Mouse (Mus musculus) testis, adult 2 months (tissue): ENCODE results near the gene Pms2. TPM values are rescaled to one million over a fixed set of nuclear protein-coding genes. Genes with fewer than 3 reads are reported as not detected.
A peak's percentile ranks its signal among the peaks of the same experiment; 100 is the strongest.

Experiments used
- H3K27ac ChIP-seq: fragments of 200-500 bp; 2 replicates; pipeline ENCODE4 v1.5.1; 2012; ENCODE audit warnings: low read depth, low read length; ENCODE audit not compliant: control insufficient read depth, insufficient read depth
- H3K27me3 ChIP-seq: fragments of 200-500 bp; 2 replicates; pipeline ENCODE4 v1.6.1; 2012; ENCODE audit warnings: mild to moderate bottlenecking, low read length, moderate library complexity; ENCODE audit not compliant: control insufficient read depth, insufficient read depth
- H3K36me3 ChIP-seq: fragments of 200-500 bp; 2 replicates; pipeline ENCODE4 v1.6.1; 2012; ENCODE audit warnings: mild to moderate bottlenecking, low read length; ENCODE audit not compliant: control insufficient read depth, insufficient read depth
- H3K4me1 ChIP-seq: fragments of 200-500 bp; 2 replicates; pipeline ENCODE4 v1.6.1; 2012; ENCODE audit warnings: low read length; ENCODE audit not compliant: control insufficient read depth, insufficient read depth
- H3K4me3 ChIP-seq: fragments of 200-500 bp; 2 replicates; pipeline ENCODE4 v1.5.1; 2012; ENCODE audit warnings: low read depth, mild to moderate bottlenecking, low read length, moderate library complexity, mixed read lengths; ENCODE audit not compliant: control insufficient read depth
- CTCF ChIP-seq: fragments of 200-500 bp; IDR thresholded peaks from 2 replicates; pipeline ENCODE4 v1.5.1; 2012; ENCODE audit warnings: low read depth, mild to moderate bottlenecking, inconsistent platforms, low read length, moderate library complexity; ENCODE audit not compliant: control insufficient read depth, insufficient read depth, insufficient replicate concordance
- POLR2A ChIP-seq: fragments of 200-500 bp; IDR thresholded peaks from 2 replicates; pipeline ENCODE4 v1.6.1; 2012; ENCODE audit warnings: low read depth, mild to moderate bottlenecking, inconsistent platforms, low read length, moderate library complexity; ENCODE audit not compliant: control insufficient read depth
- polyA plus RNA-seq: library from polyadenylated mRNA; depleted of rRNA; stranded (reverse); fragments of >200 nt; gene quantifications from 2 replicates; pipeline ENCODE4 v1.2.3, GENCODE M21; 2012; rRNA removed

Pms2 gene
- polyA plus RNA-seq: 2.4 and 3.4 TPM in 2 replicates

- H3K27ac ChIP-seq: peak within 1 kb of the TSS; percentile 91
- TF ChIP-seq CTCF: peak; percentile 21; the same call in 1 of the 2 replicates
- TF ChIP-seq POLR2A: peak; percentile 69
- no peaks in the 10 kb centered on the region for H3K27me3 ChIP-seq
- H3K36me3 ChIP-seq: peaks cover 1% of the 10 kb centered on the region; the same call in 1 of the 2 replicates
- peaks cover 6% of the 10 kb centered on the region for H3K4me1 ChIP-seq
- peak within 1 kb of the TSS; percentile 92 for H3K4me3 ChIP-seq
Observed at GRCm38 (mm10) chr5:143909417-143910400, at the start of gene Pms2, which contains the start of gene Aimp2. Pms2 (plus strand) TSS chr5:143909964. Aimp2 (minus strand) TSS chr5:143909847.

DNA sequence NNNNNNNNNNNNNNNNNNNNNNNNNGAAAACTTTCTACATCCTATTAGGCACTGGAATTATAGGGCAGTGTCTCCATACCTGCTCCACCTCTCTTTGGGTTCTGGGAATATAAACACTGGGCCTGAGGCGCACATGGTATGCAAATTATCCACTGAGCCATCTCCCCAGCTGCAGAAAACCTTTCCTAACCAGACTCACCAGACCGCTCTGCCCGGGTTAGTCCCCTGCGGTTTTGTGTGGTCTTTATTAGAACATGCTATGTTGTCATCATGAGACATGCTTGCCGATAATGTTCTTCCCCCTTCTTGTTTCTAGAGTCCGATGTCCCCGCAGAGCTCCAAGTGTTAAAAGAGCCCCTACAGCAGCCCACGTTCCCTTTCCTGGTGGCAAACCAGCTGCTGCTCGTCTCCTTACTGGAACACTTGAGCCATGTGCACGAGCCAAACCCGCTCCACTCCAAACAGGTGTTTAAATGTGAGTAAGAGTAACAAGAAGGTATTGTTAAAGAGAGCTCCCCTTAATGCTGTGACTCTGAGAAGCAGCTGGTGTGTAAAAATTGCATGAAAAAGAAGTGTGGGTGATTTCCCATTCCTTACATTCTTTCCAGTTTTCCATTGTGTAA, 38.1 kb upstream of the Pms2 start:
- H3K27me3 ChIP-seq: no peaks in the 10 kb centered on the region
- H3K4me1 ChIP-seq: no peaks in the 10 kb centered on the region
- no peaks in the 10 kb centered on the region for H3K36me3 ChIP-seq
- TF ChIP-seq CTCF (no peak), POLR2A (no peak)
- no peak overlapping the region for H3K4me3 ChIP-seq
- H3K27ac ChIP-seq: no peak overlapping the region

GRCm38 (mm10) chr5:143874571-143874970, 35.2 kb upstream of the Pms2 start:
- H3K36me3 ChIP-seq: no peaks in the 10 kb centered on the region
- TF ChIP-seq CTCF (no peak), POLR2A (no peak)

DNA sequence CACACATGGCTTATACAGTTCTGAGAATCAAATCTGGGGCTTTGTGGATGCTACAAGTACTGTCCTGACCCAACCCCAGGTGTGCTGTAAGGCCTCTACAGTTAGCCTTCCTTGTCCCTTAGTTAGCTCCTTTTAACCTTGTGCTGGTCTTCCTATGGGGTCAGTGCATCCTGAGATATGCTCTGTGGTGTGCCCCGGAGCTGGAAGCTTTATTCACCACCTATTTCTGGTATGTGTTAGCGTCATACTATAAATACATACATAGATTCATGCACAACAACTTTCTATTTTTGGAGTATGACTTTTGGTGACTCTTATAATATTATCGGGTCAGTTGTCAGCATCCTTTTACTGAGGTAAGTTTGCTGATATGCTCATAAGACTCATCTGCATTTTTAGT, 24.5 kb upstream of the Pms2 start:
- H3K27ac ChIP-seq: no peak overlapping the region
- H3K36me3 ChIP-seq: peaks cover 4% of the 10 kb centered on the region; the same call in 1 of the 2 replicates
- no peak overlapping the region for H3K4me3 ChIP-seq
- H3K4me1 ChIP-seq: no peaks in the 10 kb centered on the region
- TF ChIP-seq CTCF (no peak), POLR2A (no peak)
- no peaks in the 10 kb centered on the region for H3K27me3 ChIP-seq

More at GRCm38 (mm10) chr5:143874571-143874970, 35.2 kb upstream of the Pms2 start:
- no peak overlapping the region for H3K4me3 ChIP-seq
- no peaks in the 10 kb centered on the region for H3K27me3 ChIP-seq
- H3K4me1 ChIP-seq: no peaks in the 10 kb centered on the region
- no peak overlapping the region for H3K27ac ChIP-seq

- TF ChIP-seq POLR2A: no peak
- no peak for TF ChIP-seq CTCF
- Histone ChIP-seq H3K4me1 (no peaks in the 10 kb centered on the region), H3K36me3 (peaks cover 3% of the 10 kb centered on the region), H3K27ac (no peak overlapping the region), H3K4me3 (no peak overlapping the region), H3K27me3 (no peaks in the 10 kb centered on the region)
Observed at GRCm38 (mm10) chr5:143890741-143891140, 19.0 kb upstream of the Pms2 start.

DNA sequence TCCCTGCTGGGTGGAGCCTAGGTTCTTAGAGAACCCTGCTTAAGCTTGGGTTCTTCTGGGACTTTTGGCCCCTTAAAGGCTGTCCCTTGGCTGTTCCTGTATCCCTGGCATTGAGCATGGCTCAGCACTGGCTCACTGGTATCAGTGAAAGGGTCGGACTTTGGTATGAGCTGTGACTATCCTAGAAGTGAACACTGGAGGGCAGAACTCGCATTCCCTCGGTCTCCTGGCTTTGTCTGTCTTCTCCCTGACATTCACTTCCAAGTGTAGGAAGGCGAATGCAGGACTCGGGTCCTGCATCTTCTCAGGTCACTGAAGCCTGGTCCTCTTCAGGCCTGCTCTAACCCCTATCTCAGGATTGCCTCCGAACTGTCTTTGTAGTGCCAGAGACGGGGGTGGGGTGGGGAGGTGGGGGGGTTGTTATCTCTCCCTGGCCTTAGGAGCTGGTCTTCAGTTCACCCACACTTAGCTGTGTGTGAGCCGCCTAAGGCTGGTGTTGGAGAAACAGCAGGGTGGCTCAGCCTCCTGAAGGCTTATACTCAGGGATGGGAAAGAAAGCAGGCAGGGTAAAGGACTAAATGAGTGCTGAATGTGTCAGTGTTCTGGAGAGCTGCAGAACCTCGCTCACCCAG, 17.4 kb upstream of the Pms2 start:
- H3K27ac ChIP-seq: no peak overlapping the region
- H3K27me3 ChIP-seq: no peaks in the 10 kb centered on the region
- peak overlapping the region; percentile 84 for H3K4me3 ChIP-seq
- TF ChIP-seq POLR2A (no peak), CTCF (no peak)
- H3K4me1 ChIP-seq: no peaks in the 10 kb centered on the region
- H3K36me3 ChIP-seq: peaks cover 3% of the 10 kb centered on the region
